Mouse (Mus musculus) forebrain, embryonic 11.5 days (tissue): ENCODE results near the gene Slc8b1. TPM values are rescaled to one million over a fixed set of nuclear protein-coding genes. Genes with fewer than 3 reads are reported as not detected.
"Not testable (repeated sequence)": the region's sequence is repeated elsewhere in the genome, so short reads cannot be mapped to it uniquely, and the experiment has no call there.

Experiments
- ATAC-seq: fragments of 200-750 bp; cut with Nextera tagmentation; replicated peaks from 2 replicates; pipeline ENCODE4 v1.8.0; 2017; ENCODE audit warnings: moderate TSS enrichment; ENCODE audit not compliant: low FRiP score
- DNase-seq: peaks from one replicate; pipeline ENCODE4 v3.0.0-alpha.2; 2017; ENCODE audit warnings: low spot score
- H3K27ac ChIP-seq: fragments of 300-500 bp; sonication (generic); 2 replicates; pipeline ENCODE4 v1.5.1; 2014; ENCODE audit warnings: low read depth, low read length
- H3K27me3 ChIP-seq: fragments of 300-500 bp; sonication (generic); 2 replicates; pipeline ENCODE4 v1.6.1; 2014; ENCODE audit warnings: mild to moderate bottlenecking, low read length, mixed read lengths; ENCODE audit not compliant: control insufficient read depth, insufficient read depth
- H3K36me3 ChIP-seq: fragments of 300-500 bp; sonication (generic); 2 replicates; pipeline ENCODE4 v1.6.1; 2014; ENCODE audit warnings: mild to moderate bottlenecking, low read length, moderate library complexity, mixed read lengths; ENCODE audit not compliant: control insufficient read depth, insufficient read depth
- H3K4me1 ChIP-seq: fragments of 300-500 bp; sonication (generic); replicated peaks from 2 replicates; pipeline ENCODE4 v1.6.1; 2014; ENCODE audit warnings: low read length, mixed read lengths; ENCODE audit not compliant: control insufficient read depth, insufficient read depth
- H3K4me2 ChIP-seq: fragments of 300-500 bp; sonication (generic); 2 replicates; pipeline ENCODE4 v1.6.1; 2014; ENCODE audit warnings: low read depth, mild to moderate bottlenecking, low read length, moderate library complexity, mixed read lengths; ENCODE audit not compliant: severe bottlenecking
- H3K4me3 ChIP-seq: fragments of 300-500 bp; sonication (generic); 2 replicates; pipeline ENCODE4 v1.5.1; 2014; ENCODE audit warnings: low read depth, low read length
- H3K9ac ChIP-seq: fragments of 300-500 bp; sonication (generic); 2 replicates; pipeline ENCODE4 v1.6.1; 2014; ENCODE audit warnings: low read length
- H3K9me3 ChIP-seq: fragments of 300-500 bp; sonication (generic); 2 replicates; pipeline ENCODE4 v1.6.1; 2016; ENCODE audit warnings: low read length, mixed read lengths; ENCODE audit not compliant: control insufficient read depth
- WGBS: fragments of 180-500 bp; shearing (Covaris S2); extraction: QIAGEN DNeasy Blood & Tissue Kit; methylation state at CpG from one replicate; pipeline ENCODE4 v1.1.7; 2014; 5-methylcytosine and 5-hydroxymethylcytosine counted together
- polyA plus RNA-seq: library from polyadenylated mRNA; unstranded; fragments of >200 nt; fragmentation: Nextera tagmentation; extraction: Ambion mirVana; gene quantifications from 2 replicates; pipeline ENCODE4 v1.2.1, GENCODE M21; 2014

Gene Slc8b1
- polyA plus RNA-seq, 1 experiment from 2014 or later, result 2.9 TPM

DNA sequence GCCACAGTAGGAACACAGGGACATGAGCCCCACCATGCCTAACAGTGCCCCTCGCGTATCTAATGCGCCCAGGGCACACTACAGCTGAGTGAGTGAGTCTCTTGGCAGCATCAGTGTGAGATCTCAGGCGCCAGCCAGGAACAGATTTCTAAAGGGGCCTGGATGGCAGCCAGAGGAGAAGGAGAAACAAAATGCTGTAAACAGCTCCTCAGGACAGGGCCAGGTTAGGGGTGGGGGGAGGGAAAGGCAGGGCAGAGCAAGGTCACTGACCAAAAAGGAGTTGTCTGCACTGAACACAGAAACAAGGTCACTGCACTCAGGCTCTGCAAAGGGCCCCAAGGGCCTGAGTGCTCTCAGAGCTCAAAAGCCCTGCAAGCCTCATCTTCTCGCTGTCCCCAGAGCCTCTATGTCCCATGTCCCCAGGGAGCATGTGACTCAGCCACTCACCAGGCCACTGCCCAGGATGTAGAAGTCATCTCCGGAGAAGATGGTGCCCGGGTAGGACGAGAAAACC, 20.2 kb upstream of the Slc8b1 start:
- no peaks in the 10 kb centered on the region for H3K4me1 ChIP-seq
- WGBS, result 93% methylated on average over 8 of the region's 8 CpGs
- no peaks in the 10 kb centered on the region for H3K27me3 ChIP-seq
- H3K36me3 ChIP-seq, result no peaks in the 10 kb centered on the region; the same call in 1 of the 2 replicates
- no peak overlapping the region for H3K27ac ChIP-seq
- H3K9ac ChIP-seq, result no peak overlapping the region
- DNase-seq, result no peak
- no peak for ATAC-seq
- no peaks in the 10 kb centered on the region for H3K9me3 ChIP-seq
- no peak overlapping the region for H3K4me2 ChIP-seq
- H3K4me3 ChIP-seq, result no peak overlapping the region

DNA sequence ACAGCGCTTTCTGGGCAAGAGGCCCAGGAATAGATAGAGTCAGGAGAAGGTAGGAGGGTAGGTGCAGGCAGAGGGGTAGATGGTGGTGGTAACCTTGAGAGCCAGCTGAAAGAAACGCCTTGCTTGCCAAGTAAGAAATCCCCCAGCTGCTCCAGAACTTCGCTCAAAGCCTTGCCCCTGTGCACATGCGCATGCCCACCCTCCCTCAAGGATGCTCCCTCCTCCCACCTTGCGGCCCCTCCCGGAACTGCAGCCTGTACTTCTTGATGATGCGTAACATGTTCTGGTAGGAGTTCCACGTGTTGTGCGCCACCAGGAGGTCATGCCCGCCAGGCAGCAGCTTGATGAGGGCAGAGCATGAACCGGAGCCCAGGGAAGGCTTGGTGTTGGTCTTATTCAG, 18.5 kb upstream of the Slc8b1 start:
- H3K27ac ChIP-seq, result no peak overlapping the region
- H3K9me3 ChIP-seq, result no peaks in the 10 kb centered on the region
- no peaks in the 10 kb centered on the region for H3K4me1 ChIP-seq
- no peak for ATAC-seq
- peak; percentile 75 for DNase-seq
- no peak overlapping the region for H3K4me2 ChIP-seq
- H3K36me3 ChIP-seq, result no peaks in the 10 kb centered on the region
- H3K4me3 ChIP-seq, result no peak overlapping the region
- 62% methylated on average over 11 of the region's 11 CpGs for WGBS
- no peaks in the 10 kb centered on the region for H3K27me3 ChIP-seq
- no peak overlapping the region for H3K9ac ChIP-seq

DNA sequence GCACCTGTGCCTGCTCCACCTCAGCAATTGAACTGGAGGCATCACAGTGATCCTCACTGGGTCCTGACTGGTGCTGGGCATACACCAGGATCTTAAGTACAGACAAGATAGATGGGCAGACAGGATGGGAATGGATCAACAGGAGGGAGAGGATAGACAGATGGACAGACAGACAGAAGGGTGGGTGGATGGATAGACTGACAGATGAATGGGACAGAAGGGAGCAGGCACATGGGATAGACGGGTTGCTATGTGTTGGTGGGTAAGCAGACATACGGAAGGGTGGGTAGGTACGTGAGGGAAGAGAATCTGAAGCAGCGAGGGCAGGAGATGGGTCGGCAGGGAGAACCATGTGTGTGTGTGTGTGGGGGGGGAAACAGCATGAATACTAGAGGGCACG, 17.5 kb upstream of the Slc8b1 start:
- no peaks in the 10 kb centered on the region for H3K4me1 ChIP-seq
- H3K27me3 ChIP-seq, result no peaks in the 10 kb centered on the region
- H3K4me3 ChIP-seq, result no peak overlapping the region
- H3K9me3 ChIP-seq, result no peaks in the 10 kb centered on the region
- no peak overlapping the region for H3K9ac ChIP-seq
- H3K4me2 ChIP-seq, result no peak overlapping the region
- ATAC-seq (no peak), DNase-seq (no peak)
- H3K27ac ChIP-seq, result no peak overlapping the region
- 89% methylated on average over 6 of the region's 6 CpGs for WGBS
- H3K36me3 ChIP-seq, result no peaks in the 10 kb centered on the region

DNA sequence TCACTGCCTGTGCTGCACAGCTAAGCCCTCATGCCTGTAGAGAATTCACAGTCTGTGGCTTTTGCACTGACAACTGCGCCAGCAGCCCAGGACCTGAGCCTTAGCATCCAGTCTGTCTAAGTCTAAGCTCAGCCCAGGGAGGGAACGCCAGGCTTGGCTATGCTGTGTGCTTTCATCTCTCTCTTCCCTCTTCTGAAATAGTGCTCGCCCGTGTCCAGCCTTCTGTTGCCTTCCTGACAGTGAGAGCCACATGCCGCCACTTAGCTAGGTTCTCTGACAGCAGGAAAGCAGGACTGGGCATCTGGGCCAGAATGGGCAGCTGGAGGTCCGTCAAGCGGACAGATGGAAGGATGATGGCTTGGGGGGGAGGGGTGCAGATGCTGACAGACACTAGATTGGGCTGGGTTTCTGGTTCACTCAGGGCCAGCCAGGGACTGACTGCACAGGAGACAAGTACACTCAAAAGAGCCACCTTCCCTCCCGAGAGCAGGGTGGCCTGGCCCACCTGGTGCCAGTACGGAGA, 17.0 kb upstream of the Slc8b1 start:
- H3K36me3 ChIP-seq, result no peaks in the 10 kb centered on the region
- WGBS, result 90% methylated on average over 9 of the region's 9 CpGs
- H3K9ac ChIP-seq, result no peak overlapping the region

DNA sequence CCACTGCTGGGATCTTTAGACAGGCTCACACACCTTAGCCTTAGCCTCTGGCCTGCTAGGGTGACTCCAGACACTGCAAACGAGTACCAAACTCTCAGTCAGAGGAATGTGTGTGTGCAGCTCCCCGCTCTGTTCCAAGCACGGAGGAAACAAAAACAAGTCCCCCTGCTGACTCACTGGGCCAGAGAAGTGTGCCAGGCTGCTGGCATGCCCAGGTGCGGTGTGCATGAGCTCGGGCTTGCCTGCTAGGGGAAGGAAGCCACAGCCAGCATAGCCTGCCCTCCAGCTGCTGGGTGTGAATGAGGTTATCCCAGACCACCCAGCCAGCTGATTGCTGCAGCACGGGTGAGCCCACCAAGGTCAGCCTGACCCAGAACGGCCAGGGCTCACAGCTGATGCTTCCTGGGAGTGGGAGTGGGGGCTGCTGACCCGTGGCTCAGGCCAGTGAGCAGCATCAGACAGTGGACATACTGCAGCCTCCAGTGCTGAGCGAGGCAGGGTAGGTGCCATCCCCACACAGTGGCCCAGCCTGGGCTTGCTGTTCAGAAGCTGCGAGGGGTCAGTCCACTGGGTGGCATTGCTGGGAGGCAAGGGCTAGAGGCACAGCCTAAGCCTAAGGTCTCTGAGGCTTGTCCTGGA, 15.8 kb upstream of the Slc8b1 start:
- Histone ChIP-seq H3K9me3 (no peaks in the 10 kb centered on the region), H3K36me3 (no peaks in the 10 kb centered on the region), H3K27ac (no peak overlapping the region), H3K27me3 (no peaks in the 10 kb centered on the region), H3K4me3 (no peak overlapping the region), H3K4me2 (no peak overlapping the region), H3K4me1 (no peaks in the 10 kb centered on the region), H3K9ac (no peak overlapping the region)
- 81% methylated on average over 10 of the region's 10 CpGs for WGBS
- no peak for DNase-seq
- no peak for ATAC-seq

More for the DNA sequence above, 17.0 kb upstream of the Slc8b1 start:
- Histone ChIP-seq H3K4me1 (no peaks in the 10 kb centered on the region), H3K27ac (no peak overlapping the region), H3K4me2 (no peak overlapping the region), H3K4me3 (no peak overlapping the region), H3K9me3 (no peaks in the 10 kb centered on the region), H3K27me3 (no peaks in the 10 kb centered on the region)
- ATAC-seq (no peak), DNase-seq (no peak)

DNA sequence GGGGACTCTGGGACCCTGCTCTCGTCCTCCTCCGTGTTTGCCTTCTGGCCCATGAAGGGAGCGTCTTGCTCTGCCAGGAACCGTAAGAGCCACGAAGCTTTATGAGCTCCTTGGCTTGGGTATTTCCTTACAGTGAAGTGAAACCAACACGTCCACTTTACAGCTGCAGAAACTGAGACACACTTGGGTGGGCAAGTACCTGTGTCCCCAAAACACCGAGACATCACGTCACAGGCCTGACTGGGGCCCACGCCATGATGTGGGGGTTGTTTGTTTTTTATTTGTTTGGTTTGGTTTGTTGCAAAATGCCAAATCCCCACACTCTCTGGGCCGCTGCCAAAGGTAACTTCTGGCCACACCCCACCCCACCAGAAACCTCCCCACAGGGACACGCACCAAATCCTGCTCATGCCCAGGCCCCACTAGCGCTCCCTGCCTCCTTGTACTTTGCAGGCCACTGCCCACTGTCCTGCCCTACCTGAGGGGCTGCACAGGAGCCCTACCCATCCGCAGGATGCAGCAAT, 15.2 kb upstream of the Slc8b1 start:
- 89% methylated on average over 13 of the region's 13 CpGs for WGBS
- no peak for ATAC-seq
- no peaks in the 10 kb centered on the region for H3K36me3 ChIP-seq
- no peak overlapping the region for H3K27ac ChIP-seq
- H3K9ac ChIP-seq, result no peak overlapping the region
- H3K4me2 ChIP-seq, result no peak overlapping the region
- H3K27me3 ChIP-seq, result no peaks in the 10 kb centered on the region
- DNase-seq, result no peak
- no peak overlapping the region for H3K4me3 ChIP-seq
- H3K4me1 ChIP-seq, result no peaks in the 10 kb centered on the region
- H3K9me3 ChIP-seq, result no peaks in the 10 kb centered on the region

DNA sequence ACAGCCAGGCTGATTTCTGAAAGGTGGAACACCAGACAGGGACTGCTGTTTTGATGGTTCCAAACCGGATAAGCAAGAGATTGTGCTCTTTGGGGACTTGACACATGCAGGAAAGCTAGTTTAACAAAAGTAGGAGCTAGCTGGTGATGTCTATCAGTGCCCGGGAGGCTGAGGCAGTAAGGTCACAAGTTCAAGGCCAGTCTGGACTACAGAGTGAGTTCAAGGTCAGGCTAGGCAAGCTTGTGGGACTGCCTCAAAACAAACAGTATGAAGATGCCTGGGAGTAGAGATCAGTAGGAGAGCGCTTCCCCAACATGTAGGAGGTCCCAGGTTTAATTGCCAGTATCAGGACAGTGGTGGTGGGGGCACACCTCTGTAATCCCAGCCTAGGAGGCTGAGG, 13.9 kb upstream of the Slc8b1 start:
- Histone ChIP-seq H3K36me3 (no peaks in the 10 kb centered on the region), H3K9ac (no peak overlapping the region), H3K4me1 (no peaks in the 10 kb centered on the region), H3K27me3 (no peaks in the 10 kb centered on the region), H3K4me2 (no peak overlapping the region), H3K4me3 (no peak overlapping the region), H3K9me3 (no peaks in the 10 kb centered on the region), H3K27ac (no peak overlapping the region)
- DNase-seq (no peak), ATAC-seq (no peak)
- 95% methylated on average over 3 of the region's 3 CpGs for WGBS

DNA sequence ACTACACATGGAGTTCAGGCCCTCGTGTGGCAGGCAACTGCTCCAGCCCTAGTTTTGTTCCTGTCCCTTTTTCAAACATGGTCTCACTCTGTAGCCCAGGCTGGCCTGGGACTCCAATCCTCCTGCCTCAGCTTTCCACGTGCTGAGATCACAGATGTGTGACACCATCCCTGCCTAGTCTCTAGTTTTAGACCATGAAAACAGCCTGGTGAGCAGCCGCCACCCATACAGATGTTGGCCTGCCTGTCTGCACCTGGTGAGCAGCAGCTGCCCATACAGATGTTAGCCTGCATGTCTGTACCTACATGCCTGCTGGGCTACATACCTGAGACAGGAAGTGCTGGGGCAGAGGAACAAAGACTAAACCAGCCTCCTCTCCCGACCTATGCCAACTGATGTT, 11.8 kb upstream of the Slc8b1 start:
- H3K9ac ChIP-seq, result no peak overlapping the region
- H3K9me3 ChIP-seq, result no peaks in the 10 kb centered on the region
- no peak overlapping the region for H3K4me3 ChIP-seq
- no peaks in the 10 kb centered on the region for H3K36me3 ChIP-seq
- no peak for DNase-seq
- no peak overlapping the region for H3K4me2 ChIP-seq
- peaks cover 5% of the 10 kb centered on the region; the same call in 1 of the 2 replicates for H3K4me1 ChIP-seq
- H3K27me3 ChIP-seq, result no peaks in the 10 kb centered on the region
- no peak overlapping the region for H3K27ac ChIP-seq
- WGBS, result 77% methylated on average over 4 of the region's 4 CpGs
- no peak for ATAC-seq

DNA sequence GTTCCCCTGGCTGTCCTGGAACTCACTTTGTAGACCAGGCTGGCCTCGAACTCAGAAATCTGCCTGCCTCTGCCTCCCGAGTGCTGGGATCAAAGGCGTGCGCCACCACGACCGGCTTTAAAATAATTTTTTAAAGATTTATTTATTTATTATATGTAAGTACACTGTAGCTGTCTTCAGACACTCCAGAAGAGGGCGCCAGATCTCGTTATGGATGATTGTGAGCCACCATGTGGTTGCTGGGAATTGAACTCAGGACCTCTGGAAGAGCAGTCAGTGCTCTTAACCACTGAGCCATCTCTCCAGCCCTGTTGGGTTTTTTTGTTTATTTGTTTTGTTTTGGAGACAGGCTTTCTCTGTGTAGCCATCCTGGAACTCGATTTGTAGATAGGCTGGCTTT, 10.4 kb upstream of the Slc8b1 start:
- 87% methylated on average over 9 of the region's 9 CpGs for WGBS
- H3K9me3 ChIP-seq, H3K9ac ChIP-seq, H3K36me3 ChIP-seq, H3K27me3 ChIP-seq, H3K4me3 ChIP-seq, H3K27ac ChIP-seq, H3K4me2 ChIP-seq, H3K4me1 ChIP-seq, DNase-seq, ATAC-seq: not testable (repeated sequence)
